Mouse (Mus musculus): Measurements from ENCODE around the gene Vmn1r199.
"Not testable (repeated sequence)": the region's sequence is repeated elsewhere in the genome, so short reads cannot be mapped to it uniquely, and the experiment has no call there.

Gene Vmn1r199

GRCm38 (mm10) chr13:22379518-22379917, at the start of gene Vmn1r199:
TSS of gene Vmn1r199 (plus strand) at chr13:22379818.
- DNase-seq (ENCODE audit: low read depth), result no peak

- DNase-seq (ENCODE audit: low read depth), result no peak
Measured at GRCm38 (mm10) chr13:22333269-22333668, 46.3 kb upstream of the Vmn1r199 start.

GRCm38 (mm10) chr13:22335565-22335964, 44.1 kb upstream of the Vmn1r199 start:
- no peak for DNase-seq (ENCODE audit: low read depth)

GRCm38 (mm10) chr13:22350064-22350463, 29.6 kb upstream of the Vmn1r199 start, which contains the start of gene Vmn1r198:
TSS of gene Vmn1r198 (plus strand) at chr13:22350364.
- no peak for DNase-seq (ENCODE audit: low read depth)

- DNase-seq (ENCODE audit: low read depth), result no peak
Measured at GRCm38 (mm10) chr13:22350813-22351212, 28.8 kb upstream of the Vmn1r199 start.

GRCm38 (mm10) chr13:22381128-22381527, 1.5 kb downstream of the Vmn1r199 start:
- DNase-seq (ENCODE audit: low read depth), result not testable (repeated sequence)

GRCm38 (mm10) chr13:22383401-22383800, 3.8 kb downstream of the Vmn1r199 start:
- no peak for DNase-seq (ENCODE audit: low read depth)

GRCm38 (mm10) chr13:22387050-22387449, 7.4 kb downstream of the Vmn1r199 start:
- no peak for DNase-seq (ENCODE audit: low read depth)

- DNase-seq (ENCODE audit: low read depth), result no peak
Measured at GRCm38 (mm10) chr13:22390073-22390472, 10.5 kb downstream of the Vmn1r199 start, which contains the start of gene Vmn1r200. TSS of gene Vmn1r200 (plus strand) at chr13:22390373.

- DNase-seq (ENCODE audit: low read depth), result no peak
Measured at GRCm38 (mm10) chr13:22402978-22403377, 23.4 kb downstream of the Vmn1r199 start.

Measured in NIH3T3 (cell line).